Mouse (Mus musculus) lung, adult 2 months (tissue): ENCODE results near the gene Inca1. TPM values are rescaled to one million over a fixed set of nuclear protein-coding genes. Genes with fewer than 3 reads are reported as not detected.

Experiments used
- DNase-seq: peaks from one replicate; pipeline ENCODE4 v3.0.0; 2022
- H3K4me1 ChIP-seq: fragments of 200-500 bp; 2 replicates; pipeline ENCODE4 v1.6.1; 2011; ENCODE audit warnings: low read length; ENCODE audit not compliant: control insufficient read depth, insufficient read depth
- H3K4me3 ChIP-seq: fragments of 200-500 bp; replicated peaks from 2 replicates; pipeline ENCODE3; 2011; ENCODE audit warnings: low read depth, mild to moderate bottlenecking, control low read depth, low read length; ENCODE audit errors: extremely low read depth
- CTCF ChIP-seq: fragments of 200-500 bp; IDR thresholded peaks from 2 replicates; pipeline ENCODE4 v1.5.1; 2011; ENCODE audit warnings: mild to moderate bottlenecking, low read length, control low read depth; ENCODE audit not compliant: insufficient read depth
- POLR2A ChIP-seq: fragments of 200-500 bp; IDR thresholded peaks from 2 replicates; pipeline ENCODE4 v1.6.1; 2011; ENCODE audit warnings: low read depth, mild to moderate bottlenecking, control low read depth, low read length, borderline replicate concordance; ENCODE audit errors: extremely low read depth
- WGBS: fragments of 180-500 bp; shearing (Covaris S2); methylation state at CpG from one replicate; pipeline ENCODE4 v1.1.7; 2018; 5-methylcytosine and 5-hydroxymethylcytosine counted together
- polyA plus RNA-seq: library from polyadenylated mRNA; depleted of rRNA; stranded (reverse); fragments of >200 nt; gene quantifications from 2 replicates; pipeline ENCODE4 v1.2.3, GENCODE M21; 2012

The Inca1 gene
- polyA plus RNA-seq, 1 experiment, result 2.0 TPM

DNA sequence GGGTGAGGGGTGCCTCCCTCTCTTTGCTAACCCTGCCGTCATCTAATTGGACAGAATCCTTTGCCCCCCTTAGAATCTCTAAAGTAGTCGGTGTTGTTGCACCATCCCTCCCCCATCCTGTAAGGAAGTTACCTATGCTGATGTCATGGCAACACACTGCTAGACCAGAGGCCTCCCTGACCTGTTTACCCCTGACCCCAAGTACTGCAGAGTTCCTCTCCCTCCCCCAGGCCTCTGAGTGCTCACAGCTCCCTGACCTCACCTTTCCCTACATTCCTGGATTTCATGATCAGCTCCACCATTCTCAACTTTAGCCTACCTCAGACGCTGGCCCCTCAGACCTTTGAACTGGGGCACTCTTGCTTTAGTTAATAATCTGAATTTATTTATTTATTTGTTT is 6.2 kb upstream of the Inca1 start:
- no peak overlapping the region for H3K4me3 ChIP-seq
- DNase-seq, result no peak
- H3K4me1 ChIP-seq, result peaks cover 7% of the 10 kb centered on the region
- TF ChIP-seq CTCF (no peak), POLR2A (no peak)
- 65% methylated on average over 3 of the region's 3 CpGs for WGBS

DNA sequence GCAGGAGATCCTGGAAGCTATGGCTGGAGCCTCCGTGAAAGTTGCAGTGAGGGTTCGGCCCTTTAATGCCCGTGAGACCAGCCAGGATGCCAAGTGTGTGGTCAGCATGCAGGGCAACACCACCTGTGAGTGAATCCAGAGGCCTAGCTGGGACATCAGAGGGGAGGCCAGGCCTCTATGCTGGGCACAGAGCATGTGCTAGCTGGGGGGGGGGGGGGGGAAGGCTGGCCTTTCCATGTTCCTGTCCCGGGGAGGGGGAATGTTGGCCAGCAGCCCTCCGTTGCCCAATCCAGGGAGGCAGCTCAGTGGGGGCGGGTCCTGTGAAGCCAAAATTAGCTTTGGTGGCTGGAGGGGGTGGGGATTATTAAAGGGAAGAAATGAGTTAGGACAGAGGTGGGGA is 2.8 kb upstream of the Inca1 start:
- TF ChIP-seq CTCF, result no peak
- no peak for TF ChIP-seq POLR2A
- 33% methylated on average over 6 of the region's 6 CpGs for WGBS
- DNase-seq, result no peak
- H3K4me1 ChIP-seq, result peaks cover 7% of the 10 kb centered on the region
- H3K4me3 ChIP-seq, result no peak overlapping the region

DNA sequence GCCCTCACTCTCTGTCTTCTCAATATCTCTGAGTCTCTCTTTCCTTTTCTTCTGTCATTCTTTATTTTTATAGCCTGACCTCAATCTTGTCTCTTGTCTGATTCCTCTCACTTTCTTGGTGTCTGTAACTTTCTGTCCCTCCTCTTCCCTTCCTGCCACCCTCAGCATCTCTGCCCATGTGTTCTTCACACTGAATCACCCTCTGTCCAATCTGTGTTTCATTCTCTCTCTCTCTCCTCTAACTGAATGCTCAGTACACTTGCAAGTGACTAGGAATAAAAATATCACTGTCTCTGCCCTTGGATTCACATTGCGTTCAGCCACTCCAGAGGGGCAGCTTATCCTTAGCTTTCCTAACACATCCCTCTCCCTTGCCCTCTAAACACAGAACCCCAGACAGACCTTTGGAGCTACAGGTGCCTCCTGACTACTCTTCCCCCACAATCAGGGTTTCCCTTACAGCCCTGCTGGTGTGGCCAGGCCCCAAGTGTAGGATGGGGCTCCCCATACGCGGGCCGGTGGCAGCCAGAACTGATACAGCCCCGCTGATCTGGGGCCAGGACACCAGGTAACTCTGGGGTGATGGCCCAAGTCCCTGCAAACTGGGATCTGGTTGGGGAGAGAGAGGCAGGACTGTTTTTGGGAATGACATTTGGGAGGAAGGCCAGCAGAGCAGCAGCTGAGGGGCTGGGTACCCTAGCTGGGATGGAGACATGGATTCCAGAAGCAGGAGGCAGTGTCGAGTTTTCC is 2.2 kb upstream of the Inca1 start:
- no peak overlapping the region for H3K4me3 ChIP-seq

GRCm38 (mm10) chr11:70701221-70701955 is 1.4 kb upstream of the Inca1 start:
- TF ChIP-seq CTCF (no peak), POLR2A (no peak)
- no peak for DNase-seq
- H3K4me1 ChIP-seq, result peaks cover 7% of the 10 kb centered on the region
- 13% methylated on average over 10 of the region's 10 CpGs for WGBS
- H3K4me3 ChIP-seq, result peak overlapping the region; percentile 98

More for the DNA sequence above, 2.2 kb upstream of the Inca1 start:
- H3K4me1 ChIP-seq, result peaks cover 7% of the 10 kb centered on the region
- TF ChIP-seq CTCF (no peak), POLR2A (no peak)
- 67% methylated on average over 6 of the region's 6 CpGs for WGBS
- no peak for DNase-seq

DNA sequence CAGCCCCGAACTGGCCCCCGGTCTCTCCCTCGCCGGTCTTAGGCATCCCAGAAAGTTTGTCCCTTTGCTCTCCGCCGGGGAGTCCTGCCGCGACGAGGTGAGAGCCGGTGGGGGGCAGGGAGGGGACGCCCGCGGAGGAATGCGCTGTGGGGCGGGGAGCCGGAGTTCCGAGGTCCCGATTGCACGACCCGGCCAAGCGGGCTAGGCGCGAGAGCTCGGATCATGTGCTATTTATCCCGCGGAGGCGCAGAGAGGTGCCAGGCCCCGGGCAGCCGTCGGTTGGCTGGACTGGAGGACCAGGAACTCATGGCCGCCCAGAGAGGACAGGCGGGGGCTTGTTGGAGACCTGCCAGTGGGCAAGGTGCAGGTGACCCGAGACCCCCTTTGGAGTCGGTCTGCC is 658 bp upstream of the Inca1 start:
- peak; percentile 78 for DNase-seq
- TF ChIP-seq CTCF (no peak), POLR2A (no peak; the same call in 1 of the 2 replicates)
- WGBS, result 1% methylated on average over 34 of the region's 34 CpGs
- Histone ChIP-seq H3K4me1 (peaks cover 7% of the 10 kb centered on the region), H3K4me3 (peak overlapping the region; percentile 98)

DNA sequence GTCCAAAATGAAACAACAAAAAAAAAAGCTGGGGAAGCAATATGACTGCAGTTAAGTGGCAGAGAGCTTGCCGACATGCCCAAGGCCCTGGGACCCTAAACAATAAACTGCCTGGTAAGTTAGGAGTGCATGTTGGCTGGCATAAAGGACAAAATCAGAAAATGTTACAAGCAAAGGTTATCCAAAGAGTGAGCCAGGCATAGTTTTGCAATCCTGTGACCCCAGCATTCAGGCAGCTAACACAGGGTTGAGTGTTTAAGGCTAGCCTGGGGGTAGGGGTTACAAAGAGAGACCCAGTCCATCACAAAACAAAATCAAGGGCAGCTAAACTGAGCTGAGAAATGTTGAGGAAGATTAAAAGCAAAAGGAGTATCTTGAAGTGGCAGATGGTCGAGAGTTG is 904 bp downstream of the Inca1 start:
- H3K4me1 ChIP-seq, result peaks cover 7% of the 10 kb centered on the region
- no peak for DNase-seq
- TF ChIP-seq CTCF (no peak), POLR2A (no peak)
- no peak overlapping the region for H3K4me3 ChIP-seq
- WGBS, result 86% methylated on average over 2 of the region's 2 CpGs

DNA sequence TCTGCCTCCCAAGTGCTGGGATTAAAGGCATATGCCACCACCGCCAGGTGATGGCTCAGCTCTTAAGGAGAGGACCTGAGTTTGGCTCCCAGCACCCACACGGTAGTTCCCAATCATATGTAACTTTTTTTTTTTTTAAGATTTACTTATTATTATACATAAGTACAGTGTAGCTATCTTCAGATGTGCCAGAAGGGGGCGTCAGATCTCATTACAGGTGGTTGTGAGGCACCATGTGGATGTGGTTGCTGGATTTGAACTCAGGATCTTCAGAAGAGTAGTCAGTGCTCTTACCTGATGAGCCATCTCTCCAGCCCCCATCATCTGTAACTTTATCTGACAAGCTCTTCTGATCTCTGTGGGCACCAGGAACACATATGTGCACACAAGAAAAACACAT is 2.6 kb downstream of the Inca1 start:
- WGBS, result 78% methylated on average over 3 of the region's 3 CpGs
- TF ChIP-seq POLR2A, result no peak
- no peak for TF ChIP-seq CTCF
- H3K4me3 ChIP-seq, result no peak overlapping the region
- no peak for DNase-seq
- peaks cover 4% of the 10 kb centered on the region for H3K4me1 ChIP-seq

DNA sequence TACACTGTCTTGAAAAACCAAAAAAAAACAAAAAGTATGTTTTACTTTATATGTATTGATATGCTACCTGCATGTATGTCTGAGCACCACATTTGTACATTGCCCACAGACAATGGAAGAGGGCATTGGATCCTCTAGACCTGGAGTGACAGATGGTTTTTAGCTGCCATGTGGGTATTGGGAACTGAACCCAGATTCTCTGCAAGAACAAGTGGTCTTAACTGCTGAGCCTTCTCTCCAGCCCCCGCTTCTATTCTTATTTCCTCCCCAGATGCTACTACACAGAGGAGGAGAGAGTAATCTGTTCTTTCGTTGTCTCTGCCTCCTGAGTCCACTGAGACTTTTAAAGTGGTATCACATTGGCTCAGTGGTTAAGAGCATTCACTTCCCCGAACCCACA is 6.5 kb downstream of the Inca1 start:
- no peak for DNase-seq

DNA sequence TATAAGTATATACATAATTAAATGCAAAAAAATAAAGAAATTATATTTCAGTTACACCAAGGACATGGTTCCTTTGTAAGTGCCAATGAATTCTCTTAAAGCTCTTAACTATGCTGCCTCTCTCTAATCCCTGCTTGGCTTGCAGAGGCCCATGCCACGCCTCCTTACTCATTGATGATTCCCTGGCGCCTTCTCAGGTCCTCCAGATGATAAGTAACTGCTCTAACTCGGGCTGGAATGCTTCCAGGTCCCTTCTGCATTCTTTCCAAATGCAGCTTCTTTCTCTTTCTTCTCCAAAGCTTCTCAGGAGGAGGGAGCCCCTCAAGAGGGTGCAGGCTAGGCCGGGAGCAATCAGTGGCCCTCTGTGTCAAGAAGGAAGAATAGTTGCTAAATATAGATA is 10.4 kb downstream of the Inca1 start:
- WGBS, result 57% methylated on average over 4 of the region's 4 CpGs
- Histone ChIP-seq H3K4me3 (no peak overlapping the region), H3K4me1 (peaks cover 12% of the 10 kb centered on the region; the same call in 1 of the 2 replicates)
- no peak for DNase-seq
- TF ChIP-seq CTCF (no peak), POLR2A (no peak)

More for the DNA sequence above, 6.5 kb downstream of the Inca1 start:
- Histone ChIP-seq H3K4me3 (no peak overlapping the region), H3K4me1 (peaks cover 2% of the 10 kb centered on the region; the same call in 1 of the 2 replicates)
- 73% methylated on average over 3 of the region's 3 CpGs for WGBS
- no peak for TF ChIP-seq POLR2A
- no peak for TF ChIP-seq CTCF

GRCm38 (mm10) chr11:70688372-70688771 is 11.6 kb downstream of the Inca1 start:
- H3K4me1 ChIP-seq, result peaks cover 12% of the 10 kb centered on the region; the same call in 1 of the 2 replicates
- H3K4me3 ChIP-seq, result peak overlapping the region; percentile 76
- no peak for TF ChIP-seq CTCF
- TF ChIP-seq POLR2A, result no peak
- no peak for DNase-seq
- WGBS, result 13% methylated on average over 8 of the region's 8 CpGs
